Mouse (Mus musculus) olfactory bulb, adult 2 months (tissue): ENCODE measurements around the gene Gorasp1. TPM values are rescaled to one million over a fixed set of nuclear protein-coding genes. Genes with fewer than 3 reads are reported as not detected.

Experiments used
- H3K27ac ChIP-seq: fragments of 200-500 bp; 2 replicates; pipeline ENCODE4 v1.5.1; 2012; ENCODE audit warnings: low read depth, low read length; ENCODE audit not compliant: insufficient read depth
- H3K4me1 ChIP-seq: fragments of 200-500 bp; 2 replicates; pipeline ENCODE4 v1.6.1; 2012; ENCODE audit warnings: low read length; ENCODE audit not compliant: control insufficient read depth, insufficient read depth
- H3K4me3 ChIP-seq: fragments of 200-500 bp; 2 replicates; pipeline ENCODE4 v1.5.1; 2012; ENCODE audit warnings: mild to moderate bottlenecking, low read depth, low read length, moderate library complexity; ENCODE audit not compliant: insufficient read depth
- CTCF ChIP-seq: fragments of 200-500 bp; IDR thresholded peaks from 2 replicates; pipeline ENCODE4 v1.5.1; 2012; ENCODE audit warnings: low read depth, mild to moderate bottlenecking, low read length, moderate library complexity; ENCODE audit not compliant: insufficient read depth
- POLR2A ChIP-seq: fragments of 200-500 bp; IDR thresholded peaks from 2 replicates; pipeline ENCODE4 v1.6.1; 2012; ENCODE audit warnings: mild to moderate bottlenecking, low read depth, low read length, moderate library complexity; ENCODE audit not compliant: insufficient read depth
- WGBS: fragments of 180-500 bp; shearing (Covaris S2); methylation state at CpG from one replicate; pipeline ENCODE4 v1.1.7; 2018; 5-methylcytosine and 5-hydroxymethylcytosine counted together
- polyA plus RNA-seq: library from polyadenylated mRNA; stranded (reverse); fragments of >200 nt; gene quantifications from 2 replicates; pipeline ENCODE4 v1.2.4, GENCODE M21; 2012; ENCODE audit warnings: low replicate concordance; ENCODE audit not compliant: missing spikeins, insufficient read depth, insufficient read length

Gene Gorasp1
- polyA plus RNA-seq, 1 experiment, result not detected

DNA sequence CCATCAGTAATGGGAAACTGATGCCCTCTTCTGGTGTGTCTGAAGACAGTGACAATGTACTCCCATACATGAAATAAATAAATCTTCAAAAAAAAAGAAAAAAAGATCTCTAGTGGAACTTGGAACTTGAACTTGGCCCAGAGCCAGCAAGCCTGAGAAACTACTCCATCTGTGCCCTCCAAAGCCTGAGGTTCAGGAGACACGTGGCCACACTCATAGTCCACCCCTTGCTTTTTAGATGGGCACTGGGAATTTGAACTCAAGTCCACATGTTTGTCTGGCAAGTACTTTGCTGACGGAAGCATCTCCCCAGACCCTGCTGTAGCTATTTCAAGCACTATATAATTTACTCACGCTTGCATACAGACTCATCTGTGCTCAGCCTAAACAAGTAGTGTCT is 27.8 kb upstream of the Gorasp1 start:
- Histone ChIP-seq H3K27ac (no peak overlapping the region), H3K4me3 (no peak overlapping the region), H3K4me1 (peaks cover 32% of the 10 kb centered on the region)
- WGBS, result 21% methylated on average over 3 of the region's 3 CpGs
- TF ChIP-seq POLR2A, result no peak
- no peak for TF ChIP-seq CTCF

DNA sequence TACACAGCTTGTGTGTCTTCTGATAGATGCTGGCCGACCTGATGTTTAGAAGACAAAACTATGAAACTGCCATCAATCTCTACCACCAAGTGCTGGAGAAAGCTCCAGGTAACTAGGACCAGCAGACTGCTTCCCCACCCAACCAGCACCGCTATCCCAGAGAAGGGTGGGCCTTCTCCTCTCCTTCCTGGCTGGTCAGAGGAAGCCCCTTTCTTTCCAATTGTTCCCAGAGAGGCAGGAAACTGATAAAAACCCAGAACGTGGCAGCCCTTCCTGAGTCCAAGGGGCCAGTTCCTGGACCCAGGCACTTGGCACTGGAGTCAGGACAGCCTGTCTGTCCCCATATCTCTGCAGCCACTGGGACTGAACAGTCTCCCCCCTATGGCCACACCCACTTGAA is 26.8 kb upstream of the Gorasp1 start:
- TF ChIP-seq CTCF (no peak), POLR2A (no peak)
- 93% methylated on average over 3 of the region's 3 CpGs for WGBS
- H3K27ac ChIP-seq, result no peak overlapping the region
- H3K4me3 ChIP-seq, result no peak overlapping the region
- peaks cover 30% of the 10 kb centered on the region for H3K4me1 ChIP-seq

DNA sequence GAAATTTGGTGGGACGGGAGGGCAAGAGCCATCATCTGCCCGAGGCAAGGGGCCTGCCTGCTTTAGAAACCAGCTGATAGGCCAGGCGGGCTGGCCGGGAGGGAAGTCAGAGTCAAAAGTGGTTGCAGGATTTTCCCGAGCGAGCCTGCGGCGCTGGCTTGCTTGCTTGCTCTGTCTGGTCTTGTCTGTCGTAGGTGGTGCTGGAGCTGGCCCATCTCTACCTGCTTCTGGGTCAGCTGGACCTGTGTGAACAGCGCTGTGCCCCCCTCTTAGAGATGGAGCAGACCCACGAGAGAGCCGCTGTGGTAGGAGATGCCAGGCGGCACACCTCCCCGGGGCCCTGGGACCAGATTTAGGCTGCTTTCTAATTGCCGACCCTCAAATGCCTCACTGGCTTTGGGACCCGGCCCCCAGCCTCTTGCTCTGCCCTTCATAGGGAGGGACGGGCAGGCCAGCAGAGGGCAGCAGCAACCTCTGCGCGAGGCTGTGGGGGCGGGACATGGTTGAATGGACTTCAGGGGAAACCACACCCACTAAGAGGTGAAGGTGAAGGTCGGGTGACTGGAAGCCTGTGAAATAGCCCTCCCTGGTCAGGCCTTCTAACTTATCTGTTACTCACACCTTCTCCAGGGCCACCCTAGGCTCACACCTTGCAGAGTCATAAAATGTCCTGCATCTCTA is 25.8 kb upstream of the Gorasp1 start:
- no peak overlapping the region for H3K4me3 ChIP-seq
- 49% methylated on average over 21 of the region's 21 CpGs for WGBS
- peaks cover 25% of the 10 kb centered on the region for H3K4me1 ChIP-seq
- H3K27ac ChIP-seq, result no peak overlapping the region
- TF ChIP-seq CTCF, result peak; percentile 64
- TF ChIP-seq POLR2A, result no peak

DNA sequence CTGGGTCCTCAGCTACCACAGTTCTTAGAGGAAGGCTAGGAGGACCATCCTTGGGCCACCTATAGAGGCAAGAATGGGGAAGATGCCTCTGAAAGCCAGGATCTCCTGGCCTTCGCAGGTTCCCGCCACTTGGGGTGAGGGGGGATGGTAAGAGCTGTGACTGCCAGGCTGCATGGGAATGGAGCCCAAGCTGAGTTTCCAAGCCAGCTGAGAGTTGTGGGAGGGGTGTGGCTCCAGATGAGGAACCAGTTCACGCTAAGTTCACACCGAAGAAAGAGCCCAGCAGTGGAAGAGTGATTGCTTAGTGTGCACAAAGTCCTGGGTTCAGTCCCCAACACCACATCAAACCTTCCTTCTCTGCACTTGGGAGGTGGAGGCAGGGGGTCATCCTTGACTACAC is 24.9 kb upstream of the Gorasp1 start:
- 75% methylated on average over 4 of the region's 4 CpGs for WGBS
- Histone ChIP-seq H3K4me1 (peaks cover 19% of the 10 kb centered on the region), H3K27ac (no peak overlapping the region), H3K4me3 (no peak overlapping the region)
- no peak for TF ChIP-seq POLR2A
- TF ChIP-seq CTCF, result no peak

DNA sequence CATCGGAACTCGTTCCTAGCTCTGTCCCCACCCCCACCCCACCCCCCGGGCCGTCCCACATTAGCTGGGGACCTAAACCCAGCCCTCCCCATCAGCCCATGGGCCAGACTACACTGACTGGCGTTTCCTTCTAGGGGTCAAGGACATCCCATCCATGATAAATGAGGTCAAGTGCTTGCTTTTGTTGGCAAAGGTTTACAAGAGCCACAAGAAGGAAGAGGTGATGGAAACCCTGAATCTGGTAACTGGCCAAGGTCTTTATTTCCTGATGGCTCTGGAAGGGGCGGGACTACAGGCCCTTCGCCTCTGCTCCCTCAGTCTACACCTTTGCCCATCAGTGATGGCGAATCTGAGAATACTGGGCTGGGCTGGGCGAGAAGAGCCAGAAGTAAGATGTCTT is 21.5 kb upstream of the Gorasp1 start:
- Histone ChIP-seq H3K27ac (no peak overlapping the region), H3K4me3 (no peak overlapping the region), H3K4me1 (0 out of 2 replicates have a peak, but pooled peaks cover 4% of the 10 kb centered on the region)
- TF ChIP-seq CTCF (no peak), POLR2A (no peak)
- 86% methylated on average over 9 of the region's 9 CpGs for WGBS

DNA sequence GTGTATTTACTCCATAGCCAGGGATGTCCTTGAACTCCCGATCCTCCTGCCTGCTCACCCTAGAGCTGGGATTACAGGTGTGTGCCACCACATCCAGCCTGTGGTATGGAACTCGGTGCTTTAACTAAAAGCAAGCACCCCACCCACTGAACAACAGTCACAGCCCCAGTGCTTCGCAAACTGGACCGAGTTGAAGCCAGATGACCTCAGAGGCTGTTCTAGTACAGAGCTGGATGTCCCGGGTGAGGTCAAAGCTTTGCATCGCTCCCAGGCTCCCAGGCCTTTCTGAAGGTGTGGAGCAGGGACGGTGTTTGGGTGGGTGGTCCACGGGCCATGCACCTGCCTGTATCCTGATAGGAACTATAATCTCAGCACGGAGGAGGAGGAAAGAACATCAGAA is 14.0 kb upstream of the Gorasp1 start:
- H3K4me1 ChIP-seq, result 0 out of 2 replicates have a peak, but pooled peaks cover 2% of the 10 kb centered on the region
- H3K27ac ChIP-seq, result no peak overlapping the region
- no peak overlapping the region for H3K4me3 ChIP-seq
- no peak for TF ChIP-seq POLR2A
- TF ChIP-seq CTCF, result no peak
- WGBS, result 90% methylated on average over 9 of the region's 9 CpGs

- TF ChIP-seq CTCF, result no peak
- TF ChIP-seq POLR2A, result no peak
- 54% methylated on average over 6 of the region's 6 CpGs for WGBS
- H3K27ac ChIP-seq, result no peak overlapping the region
- 0 out of 2 replicates have a peak, but pooled peaks cover 2% of the 10 kb centered on the region for H3K4me1 ChIP-seq
- no peak overlapping the region for H3K4me3 ChIP-seq
Observed at GRCm38 (mm10) chr9:119950434-119950833, 13.1 kb upstream of the Gorasp1 start.

DNA sequence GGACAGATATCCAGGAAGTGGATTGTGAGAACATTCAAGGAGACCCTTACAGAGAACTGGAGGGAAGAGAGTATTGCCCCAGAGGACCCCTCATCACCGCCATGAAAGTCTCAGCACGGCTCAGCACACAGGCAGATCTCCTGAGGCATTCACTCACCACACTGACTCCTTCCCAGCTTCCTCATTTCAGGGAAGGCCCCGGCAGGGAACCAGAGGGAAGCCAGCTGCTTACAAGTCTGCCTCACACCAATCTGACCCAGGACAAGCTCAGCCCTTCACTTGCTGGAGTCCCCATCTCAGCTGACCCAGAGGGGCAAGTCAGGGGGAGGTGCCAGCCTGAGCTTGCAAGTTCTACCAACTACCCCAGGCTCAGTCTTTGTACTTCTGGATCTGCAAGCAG is 11.4 kb upstream of the Gorasp1 start:
- TF ChIP-seq CTCF (no peak), POLR2A (no peak)
- WGBS, result 50% methylated on average over 3 of the region's 3 CpGs
- no peak overlapping the region for H3K4me3 ChIP-seq
- no peak overlapping the region for H3K27ac ChIP-seq
- 0 out of 2 replicates have a peak, but pooled peaks cover 2% of the 10 kb centered on the region for H3K4me1 ChIP-seq

GRCm38 (mm10) chr9:119945173-119945900 is 8.0 kb upstream of the Gorasp1 start:
- WGBS, result 75% methylated on average over 12 of the region's 12 CpGs

More at GRCm38 (mm10) chr9:119945173-119945900, 8.0 kb upstream of the Gorasp1 start:
- TF ChIP-seq POLR2A, result no peak
- no peak; the same call in 1 of the 2 replicates for TF ChIP-seq CTCF
- Histone ChIP-seq H3K4me1 (no peaks in the 10 kb centered on the region), H3K27ac (no peak overlapping the region), H3K4me3 (no peak overlapping the region)
